Mouse (Mus musculus) layer of hippocampus, adult 2 months (tissue): ENCODE measurements around the gene Cdrt4. TPM values are rescaled to one million over a fixed set of nuclear protein-coding genes. Genes with fewer than 3 reads are reported as not detected.

Experiments
- DNase-seq, 2 experiments: peaks; one replicate each; pipeline ENCODE4 v3.0.0; 2022; ENCODE audit warnings: low spot score in 2 of 2
- H3K27ac ChIP-seq: fragments of 200-600 bp; 2 replicates; pipeline ENCODE4 v1.8.1; 2022
- H3K4me3 ChIP-seq: fragments of 200-600 bp; 2 replicates; pipeline ENCODE4 v1.8.1; 2022; ENCODE audit warnings: mild to moderate bottlenecking
- CTCF ChIP-seq: fragments of 200-600 bp; conservative IDR thresholded peaks from 2 replicates; pipeline ENCODE4 v1.8.1; 2022; ENCODE audit warnings: antibody characterized with exemption, mild to moderate bottlenecking, moderate library complexity
- total RNA-seq, 2 experiments: library from RNA; stranded (reverse); gene quantifications; 2 replicates each; pipeline ENCODE4 v1.2.3; 2021

Gene Cdrt4
- total RNA-seq, 2 experiments from 2014 or later, result not detected

GRCm38 (mm10) chr11:63040002-63040661, 89.1 kb downstream of the Cdrt4 start:
- DNase-seq, result no peak
- no peak for TF ChIP-seq CTCF
- H3K27ac ChIP-seq, result no peak overlapping the region
- no peak overlapping the region for H3K4me3 ChIP-seq

Other genes starting within 250 kb of the Cdrt4 start
- 10 to 100 TPM; 17.2 to 18.8 TPM for gene Zfp287, start 219.3 kb upstream of the Cdrt4 start, total RNA-seq
- not detected for gene Gm10428, start 198.1 kb upstream of the Cdrt4 start, total RNA-seq
- 10 to 100 TPM; 24.3 to 33.1 TPM for gene Zfp286, start 161.7 kb upstream of the Cdrt4 start, total RNA-seq
- gene Trim16, start 131.0 kb upstream of the Cdrt4 start, total RNA-seq, result 1 to 10 TPM; 1.4 to 1.6 TPM
- gene Fbxw10, start 104.1 kb upstream of the Cdrt4 start, total RNA-seq, result 1 to 10 TPM; 1.9 to 2.6 TPM
- gene Tvp23b, start 71.7 kb upstream of the Cdrt4 start, total RNA-seq, result 10 to 100 TPM; 27.6 to 30.5 TPM
- gene Tekt3, start 110.5 kb downstream of the Cdrt4 start, total RNA-seq, result under 1 TPM in 1 of 2 experiments, not detected in 1; 0.20 TPM
- 10 to 100 TPM; 17.9 to 21.4 TPM for gene Pmp22, start 177.8 kb downstream of the Cdrt4 start, total RNA-seq